Mouse (Mus musculus) stomach, adult 2 months (tissue): ENCODE measurements around the gene Cxcl17. TPM values are rescaled to one million over a fixed set of nuclear protein-coding genes. Genes with fewer than 3 reads are reported as not detected.

Experiments
- polyA plus RNA-seq: library from polyadenylated mRNA; depleted of rRNA; stranded (reverse); fragments of >200 nt; gene quantifications from 2 replicates; pipeline ENCODE4 v1.2.3, GENCODE M21; 2012; rRNA removed

Cxcl17 gene
- polyA plus RNA-seq, result 73.0 and 75.1 TPM in 2 replicates

DNA sequence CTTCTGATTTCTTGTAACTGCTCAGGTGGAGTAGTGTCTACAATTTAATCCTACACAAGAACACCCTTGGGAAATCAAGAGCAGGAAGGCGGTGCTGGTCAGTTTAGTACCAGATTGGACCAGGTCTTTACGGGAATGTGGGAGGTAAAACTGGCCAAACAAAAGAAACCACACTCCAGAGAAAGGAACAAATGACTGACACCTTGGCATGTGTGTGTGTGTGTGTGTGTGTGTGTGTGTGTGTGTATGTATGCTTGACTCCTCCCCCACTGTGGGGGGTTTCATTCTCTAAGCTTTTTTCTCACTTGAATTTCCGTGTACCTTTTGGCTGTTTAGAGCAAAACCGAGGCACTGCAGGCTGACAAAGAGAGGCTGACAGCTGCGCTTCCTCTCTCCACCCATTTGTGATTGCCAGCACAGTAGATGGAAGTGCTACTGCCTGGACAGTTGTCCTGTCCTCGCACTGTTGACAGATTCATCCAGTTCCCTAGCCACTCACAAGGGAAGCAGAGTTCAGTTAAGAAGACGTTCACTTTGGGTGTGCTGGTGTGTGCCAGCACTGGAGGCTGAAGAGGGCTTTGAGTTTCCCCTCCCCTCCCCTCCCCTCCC, at the start of gene Cxcl17:
TSS of gene Cxcl17 (minus strand) at position 54 of the 609 bp plus-strand sequence.

DNA sequence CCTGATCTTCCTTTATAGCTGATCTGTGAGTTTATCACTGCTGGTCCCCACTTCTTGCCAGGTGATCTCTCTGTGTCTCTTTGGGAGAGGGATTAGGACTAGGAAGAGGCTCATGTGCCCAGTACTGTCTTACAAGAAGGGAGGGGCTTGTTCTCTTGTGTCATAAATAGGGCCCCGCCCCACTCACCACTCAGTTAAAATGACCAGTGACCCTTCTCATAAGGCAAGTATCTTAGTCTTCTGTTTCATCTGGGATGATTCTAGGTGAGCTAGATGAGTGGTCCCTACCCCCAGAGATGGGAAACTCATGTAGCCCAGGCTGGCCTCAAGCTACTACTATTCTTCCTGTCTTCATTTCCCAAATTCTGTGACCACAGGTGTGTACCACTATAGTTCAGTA, 14.1 kb downstream of the Cxcl17 start, which contains the start of gene Lipe:
TSS of gene Lipe (minus strand) at position 101 of the 400 bp plus-strand sequence.

DNA sequence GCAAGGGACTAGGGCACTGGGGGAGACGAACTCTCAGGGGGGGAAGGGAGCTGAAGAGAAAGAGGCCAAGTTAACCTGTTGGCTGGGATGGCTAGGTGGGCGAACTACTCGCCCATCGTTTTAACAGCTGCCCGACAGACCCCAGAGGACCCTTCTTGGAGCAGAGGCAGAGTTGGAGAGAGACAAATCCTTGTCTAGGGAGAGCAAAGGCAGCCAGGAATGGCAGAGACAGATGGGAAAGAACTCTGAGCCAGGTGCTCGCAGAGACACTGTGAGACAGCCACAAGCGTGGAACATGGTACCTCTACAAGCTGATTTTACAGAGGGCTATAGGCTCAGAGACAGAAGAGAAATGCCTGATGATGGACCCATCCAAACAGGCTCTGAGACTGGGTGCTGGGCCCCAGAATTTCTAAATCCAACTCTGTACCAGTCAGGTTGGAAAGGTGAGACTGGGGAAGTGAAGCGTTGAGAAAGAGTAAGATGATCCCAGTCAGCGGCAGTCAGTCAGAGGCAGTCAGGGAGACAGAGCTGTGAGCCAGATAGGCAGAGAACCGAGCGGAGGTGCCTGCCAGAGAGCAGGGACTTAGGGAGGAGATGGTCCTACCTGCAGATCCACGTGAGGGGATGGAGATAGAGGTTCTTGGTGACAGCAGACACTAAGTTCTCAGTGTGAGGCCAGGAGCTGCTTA, 43.5 kb downstream of the Cxcl17 start, which contains the start of gene Cnfn:
TSS of gene Cnfn (minus strand) at position 667 of the 692 bp plus-strand sequence.

Other genes starting within 250 kb of the Cxcl17 start
- 0.43 and 0.74 TPM in 2 replicates for gene Pou2f2, start 233.2 kb downstream of the Cxcl17 start, polyA plus RNA-seq
- gene Dedd2, start 192.3 kb downstream of the Cxcl17 start, polyA plus RNA-seq, result 36.0 and 52.0 TPM in 2 replicates
- 4.5 and 5.4 TPM in 2 replicates for gene Zfp526, start 191.5 kb downstream of the Cxcl17 start, polyA plus RNA-seq
- 56.6 and 57.3 TPM in 2 replicates for gene Gsk3a, start 175.0 kb downstream of the Cxcl17 start, polyA plus RNA-seq
- gene Erf, start 162.1 kb downstream of the Cxcl17 start, polyA plus RNA-seq, result 24.7 and 28.1 TPM in 2 replicates
- 34.1 and 42.6 TPM in 2 replicates for gene Cic, start 145.2 kb downstream of the Cxcl17 start, polyA plus RNA-seq
- gene Pafah1b3, start 114.9 kb downstream of the Cxcl17 start, polyA plus RNA-seq, result 83.7 and 97.6 TPM in 2 replicates
- gene Prr19, start 111.5 kb downstream of the Cxcl17 start, polyA plus RNA-seq, result not detected in 2 replicates
- 0.70 and 1.0 TPM in 2 replicates for gene Tmem145, start 106.8 kb downstream of the Cxcl17 start, polyA plus RNA-seq
- gene Megf8, start 95.7 kb downstream of the Cxcl17 start, polyA plus RNA-seq, result 17.0 and 17.9 TPM in 2 replicates
- 2,206 and 4,043 TPM in 2 replicates for gene Cnfn, start 43.2 kb downstream of the Cxcl17 start, polyA plus RNA-seq
- gene Lipe, start 14.2 kb downstream of the Cxcl17 start, polyA plus RNA-seq, result 26.7 and 31.7 TPM in 2 replicates
- 4.1 and 5.9 TPM in 2 replicates for gene Ceacam1, start 64.7 kb upstream of the Cxcl17 start, polyA plus RNA-seq
- gene Ceacam2, start 127.0 kb upstream of the Cxcl17 start, polyA plus RNA-seq, result not detected in 2 replicates
- gene Erich4, start 203.0 kb upstream of the Cxcl17 start, polyA plus RNA-seq, result not detected in 2 replicates
- 43.1 and 44.3 TPM in 2 replicates for gene Dmac2, start 206.5 kb upstream of the Cxcl17 start, polyA plus RNA-seq
- 7.9 and 10.2 TPM in 2 replicates for gene B3gnt8, start 213.8 kb upstream of the Cxcl17 start, polyA plus RNA-seq
- 233 and 278 TPM in 2 replicates for gene Bckdha, start 246.1 kb upstream of the Cxcl17 start, polyA plus RNA-seq
- 50.2 and 58.9 TPM in 2 replicates for gene Exosc5, start 246.3 kb upstream of the Cxcl17 start, polyA plus RNA-seq